Mouse (Mus musculus) adrenal gland, postnatal 25 days (tissue): ENCODE data around the gene Gpr183. TPM values are rescaled to one million over a fixed set of nuclear protein-coding genes. Genes with fewer than 3 reads are reported as not detected.

Experiments used
- total RNA-seq: library from RNA; stranded (reverse); gene quantifications from 2 replicates; pipeline ENCODE4 v1.2.3, GENCODE M21; 2021

The Gpr183 gene
- total RNA-seq, 1 experiment from 2014 or later: 0.91 TPM

Other genes with a start within 250 kb of the Gpr183 start
- gene Dock9, start 167.4 kb downstream of the Gpr183 start, total RNA-seq: 23.1 and 28.8 TPM in 2 replicates
- 29.4 and 33.2 TPM in 2 replicates for gene Ubac2, start 86.6 kb downstream of the Gpr183 start, total RNA-seq
- 0.27 TPM in 1 of 2 replicates, not detected in the other for gene Gpr18, start 49.4 kb downstream of the Gpr183 start, total RNA-seq
- gene Timm8a2, start 69.5 kb upstream of the Gpr183 start, total RNA-seq: not detected in 2 replicates
- gene Tm9sf2, start 141.8 kb upstream of the Gpr183 start, total RNA-seq: 143 and 162 TPM in 2 replicates
- gene Clybl, start 216.5 kb upstream of the Gpr183 start, total RNA-seq: 65.8 and 69.3 TPM in 2 replicates